Mouse (Mus musculus) limb, embryonic 13.5 days (tissue): ENCODE results near the gene Rab7b. TPM values are rescaled to one million over a fixed set of nuclear protein-coding genes. Genes with fewer than 3 reads are reported as not detected.

Source experiments
- ATAC-seq: fragments of 200-750 bp; cut with Nextera tagmentation; 2 replicates; pipeline ENCODE4 v1.8.0; 2017; ENCODE audit warnings: low read depth, moderate number of reproducible peaks, moderate TSS enrichment; ENCODE audit not compliant: low FRiP score
- H3K27ac ChIP-seq: fragments of 300-500 bp; sonication (generic); 2 replicates; pipeline ENCODE4 v1.5.1; 2015; ENCODE audit warnings: inconsistent platforms, mild to moderate bottlenecking, moderate library complexity
- H3K27me3 ChIP-seq: fragments of 300-500 bp; sonication (generic); 2 replicates; pipeline ENCODE4 v1.6.1; 2015; ENCODE audit warnings: mild to moderate bottlenecking, inconsistent platforms
- H3K36me3 ChIP-seq: fragments of 300-500 bp; sonication (generic); 2 replicates; pipeline ENCODE4 v1.6.1; 2015; ENCODE audit warnings: inconsistent platforms, mild to moderate bottlenecking, moderate library complexity
- H3K4me1 ChIP-seq: fragments of 300-500 bp; sonication (generic); 2 replicates; pipeline ENCODE4 v1.6.1; 2015; ENCODE audit warnings: inconsistent platforms
- H3K4me2 ChIP-seq: fragments of 300-500 bp; sonication (generic); replicated peaks from 2 replicates; pipeline ENCODE4 v1.6.1; 2015; ENCODE audit warnings: inconsistent platforms, mild to moderate bottlenecking, moderate library complexity
- H3K4me3 ChIP-seq: fragments of 300-500 bp; sonication (generic); 2 replicates; pipeline ENCODE4 v1.5.1; 2015; ENCODE audit warnings: moderate library complexity, mild to moderate bottlenecking, inconsistent platforms
- H3K9ac ChIP-seq: fragments of 300-500 bp; sonication (generic); 2 replicates; pipeline ENCODE4 v1.6.1; 2015; ENCODE audit warnings: mild to moderate bottlenecking, inconsistent platforms
- H3K9me3 ChIP-seq: fragments of 300-500 bp; sonication (generic); 2 replicates; pipeline ENCODE4 v1.6.1; 2016; ENCODE audit warnings: inconsistent platforms
- WGBS: fragments of 180-500 bp; shearing (Covaris S2); methylation state at CpG from one replicate; pipeline ENCODE4 v1.1.7; 2015; 5-methylcytosine and 5-hydroxymethylcytosine counted together
- polyA plus RNA-seq: library from polyadenylated mRNA; unstranded; fragments of >200 nt; fragmentation: Nextera tagmentation; extraction: Ambion mirVana; gene quantifications from 2 replicates; pipeline ENCODE4 v1.2.1, GENCODE M21; 2015

Gene Rab7b
- polyA plus RNA-seq, 1 experiment from 2014 or later = 1.9 TPM

DNA sequence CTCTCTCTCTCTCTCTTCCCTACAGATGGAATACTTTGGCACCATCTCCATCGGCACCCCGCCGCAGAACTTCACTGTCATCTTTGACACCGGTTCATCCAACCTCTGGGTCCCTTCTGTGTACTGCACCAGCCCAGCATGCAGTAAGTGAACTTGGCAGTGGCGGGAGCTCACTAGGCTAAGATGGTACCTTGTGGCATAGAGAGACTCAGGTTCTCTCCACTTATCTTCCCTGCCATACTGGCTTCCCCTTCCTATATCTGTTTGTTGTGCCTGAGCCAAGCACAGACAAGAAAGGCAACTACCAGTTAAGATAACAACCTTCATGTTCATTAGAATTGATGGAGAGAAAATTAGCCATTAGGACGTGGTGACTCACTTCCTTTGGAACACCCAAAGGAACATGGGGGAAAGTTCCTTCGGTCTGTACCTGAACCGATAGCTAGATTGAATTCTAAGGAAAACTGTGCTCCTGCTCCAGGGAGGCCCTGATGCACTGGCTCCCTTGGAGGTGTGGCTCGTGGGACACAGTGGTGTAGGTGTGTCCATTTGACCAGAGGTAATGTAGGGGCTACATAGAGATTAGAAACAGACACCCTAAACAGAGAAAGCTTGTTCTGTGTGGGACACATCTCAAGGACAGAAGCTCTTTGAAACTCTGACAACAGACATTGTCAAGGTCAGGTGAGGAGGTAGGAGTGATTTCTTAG is 25.1 kb upstream of the Rab7b start:
- ATAC-seq = no peak
- Histone ChIP-seq H3K4me1 (no peaks in the 10 kb centered on the region), H3K36me3 (no peaks in the 10 kb centered on the region), H3K27me3 (no peaks in the 10 kb centered on the region), H3K9me3 (no peaks in the 10 kb centered on the region), H3K4me2 (no peak overlapping the region), H3K4me3 (no peak overlapping the region), H3K9ac (no peak overlapping the region), H3K27ac (no peak overlapping the region)
- WGBS = 84% methylated on average over 9 of the region's 9 CpGs

DNA sequence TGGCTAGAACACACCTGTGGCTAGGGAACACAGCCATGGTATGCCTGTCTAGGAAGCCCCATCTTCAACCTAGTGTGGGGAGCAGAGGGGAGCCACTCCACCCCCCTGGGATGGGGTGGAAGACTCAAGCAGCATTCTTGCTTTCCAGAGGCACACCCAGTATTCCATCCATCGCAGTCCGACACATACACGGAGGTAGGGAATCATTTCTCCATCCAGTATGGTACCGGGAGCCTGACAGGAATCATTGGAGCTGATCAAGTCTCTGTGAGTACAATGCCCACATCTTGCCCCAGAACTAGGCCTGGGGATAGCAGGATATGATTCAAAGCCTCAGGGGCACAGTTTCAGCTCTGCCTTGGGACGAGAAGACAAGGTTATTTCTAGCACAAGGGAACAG is 24.4 kb upstream of the Rab7b start:
- Histone ChIP-seq H3K4me2 (no peak overlapping the region), H3K4me1 (no peaks in the 10 kb centered on the region), H3K27ac (no peak overlapping the region), H3K36me3 (no peaks in the 10 kb centered on the region), H3K27me3 (no peaks in the 10 kb centered on the region), H3K4me3 (no peak overlapping the region), H3K9me3 (no peaks in the 10 kb centered on the region), H3K9ac (no peak overlapping the region)
- ATAC-seq = no peak
- WGBS = 83% methylated on average over 5 of the region's 5 CpGs

DNA sequence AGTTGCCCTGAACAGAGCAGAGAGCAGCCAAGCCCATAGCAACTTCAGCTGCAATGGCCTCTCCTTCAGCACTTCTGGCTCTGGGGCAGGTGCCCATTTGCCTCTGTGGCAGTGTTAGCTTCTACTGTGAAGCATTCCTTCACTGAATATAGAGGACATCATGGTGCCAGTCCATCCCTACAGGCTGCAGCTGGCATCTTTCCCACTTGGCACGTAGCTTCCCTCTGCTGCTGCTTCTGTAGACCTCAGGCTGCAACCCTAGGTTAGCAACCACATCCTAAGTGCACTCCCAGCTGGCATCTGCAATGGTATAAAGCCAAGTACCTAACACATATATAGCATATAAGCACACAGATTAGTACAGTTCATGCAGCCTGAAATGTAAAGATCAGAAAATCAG is 22.6 kb upstream of the Rab7b start:
- H3K27ac ChIP-seq = no peak overlapping the region
- no peaks in the 10 kb centered on the region for H3K4me1 ChIP-seq
- ATAC-seq = no peak
- no peaks in the 10 kb centered on the region for H3K36me3 ChIP-seq
- 86% methylated on average over 1 of the region's 1 CpGs for WGBS
- H3K9me3 ChIP-seq = no peaks in the 10 kb centered on the region
- H3K4me3 ChIP-seq = no peak overlapping the region
- H3K27me3 ChIP-seq = no peaks in the 10 kb centered on the region
- H3K9ac ChIP-seq = no peak overlapping the region
- no peak overlapping the region for H3K4me2 ChIP-seq

DNA sequence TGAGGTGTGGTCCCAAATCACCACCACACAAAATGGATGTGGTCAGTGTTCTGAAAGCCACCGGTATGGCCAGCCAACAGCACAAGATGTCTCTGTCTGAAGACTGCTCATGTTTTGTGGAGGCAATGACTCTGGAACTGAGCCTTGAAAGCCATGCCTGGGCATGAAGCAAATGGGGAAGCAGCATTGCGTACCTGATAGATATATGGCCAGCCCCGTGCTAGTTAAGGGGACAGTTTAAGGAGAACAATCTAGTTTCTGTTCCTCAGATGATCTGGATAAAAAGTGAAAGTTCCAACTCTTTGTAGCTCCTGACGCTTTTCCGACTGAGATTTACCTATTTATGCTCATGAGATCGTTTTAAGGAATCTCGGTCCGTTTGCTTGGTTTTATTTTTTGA is 17.4 kb upstream of the Rab7b start:
- Histone ChIP-seq H3K9ac (no peak overlapping the region), H3K27ac (no peak overlapping the region), H3K4me2 (no peak overlapping the region), H3K36me3 (no peaks in the 10 kb centered on the region), H3K4me3 (no peak overlapping the region), H3K9me3 (no peaks in the 10 kb centered on the region), H3K4me1 (no peaks in the 10 kb centered on the region), H3K27me3 (no peaks in the 10 kb centered on the region)
- no peak for ATAC-seq
- 86% methylated on average over 8 of the region's 8 CpGs for WGBS

DNA sequence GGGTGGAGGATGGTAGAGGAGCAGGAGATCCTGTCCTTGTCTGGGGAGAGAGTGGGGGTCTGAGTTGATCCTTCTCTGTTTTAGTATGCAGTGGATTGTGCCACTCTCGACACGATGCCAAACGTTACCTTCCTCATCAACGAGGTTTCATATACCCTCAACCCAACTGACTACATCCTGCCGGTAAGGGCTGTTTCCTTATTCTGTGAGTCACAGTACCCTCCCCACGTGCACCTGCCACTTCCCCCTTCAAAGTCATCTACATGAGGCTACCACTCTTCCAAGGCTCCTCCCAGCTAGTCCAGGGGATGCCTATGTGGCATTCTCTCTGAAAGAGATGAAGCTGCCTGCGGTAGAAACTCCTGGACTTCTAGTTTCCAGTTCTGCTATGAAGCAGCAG is 16.1 kb upstream of the Rab7b start:
- Histone ChIP-seq H3K27me3 (no peaks in the 10 kb centered on the region), H3K4me3 (no peak overlapping the region), H3K36me3 (no peaks in the 10 kb centered on the region), H3K27ac (no peak overlapping the region), H3K9ac (no peak overlapping the region), H3K4me1 (no peaks in the 10 kb centered on the region), H3K4me2 (no peak overlapping the region), H3K9me3 (no peaks in the 10 kb centered on the region)
- 85% methylated on average over 7 of the region's 7 CpGs for WGBS
- ATAC-seq = no peak

DNA sequence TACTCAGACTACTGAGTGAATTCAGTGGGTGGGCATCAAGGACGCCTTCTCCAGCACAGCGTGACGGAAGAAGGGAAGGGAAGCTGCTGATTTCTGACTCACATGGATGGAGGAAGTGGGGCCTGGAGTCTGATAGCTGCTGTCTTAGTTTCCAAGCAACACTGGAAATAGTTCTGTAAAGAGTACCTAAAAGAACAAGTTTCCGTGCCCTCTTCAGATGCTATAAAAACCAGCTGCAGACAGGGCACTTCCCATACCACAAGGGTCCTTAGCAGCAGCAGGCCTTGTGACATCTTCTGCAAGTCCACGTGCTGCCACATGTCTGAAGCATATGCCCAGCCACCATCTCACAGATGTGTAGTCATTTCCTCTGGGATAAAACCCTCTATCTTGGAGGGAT is 8.9 kb upstream of the Rab7b start:
- ATAC-seq = no peak
- Histone ChIP-seq H3K4me3 (no peak overlapping the region), H3K9me3 (no peaks in the 10 kb centered on the region), H3K27me3 (no peaks in the 10 kb centered on the region), H3K36me3 (no peaks in the 10 kb centered on the region), H3K4me2 (no peak overlapping the region), H3K27ac (no peak overlapping the region), H3K4me1 (no peaks in the 10 kb centered on the region), H3K9ac (no peak overlapping the region)
- whole genome bisulfite sequencing = 78% methylated on average over 5 of the region's 5 CpGs

DNA sequence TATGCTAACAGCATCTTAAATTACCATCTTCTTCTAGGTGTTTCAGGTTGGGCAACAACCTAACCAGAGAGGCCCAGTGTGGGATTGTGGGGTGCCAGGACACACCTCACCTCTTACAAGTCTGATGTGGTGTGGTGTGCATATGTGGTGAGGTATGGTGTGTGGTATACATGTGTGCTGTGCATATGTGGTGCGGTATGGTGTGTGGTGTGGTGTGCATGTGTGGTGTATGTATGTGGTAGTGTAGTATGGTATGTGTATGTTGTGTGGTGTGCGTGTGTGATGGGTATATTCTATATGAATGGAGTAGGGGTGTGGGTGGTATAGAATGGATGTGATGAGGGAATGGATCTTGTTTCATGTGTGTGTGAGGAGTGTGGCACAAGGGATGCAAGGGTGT is 756 bp upstream of the Rab7b start:
- Histone ChIP-seq H3K9ac (no peak overlapping the region), H3K4me3 (no peak overlapping the region), H3K4me2 (no peak overlapping the region), H3K36me3 (no peaks in the 10 kb centered on the region), H3K27ac (no peak overlapping the region), H3K4me1 (no peaks in the 10 kb centered on the region), H3K9me3 (no peaks in the 10 kb centered on the region), H3K27me3 (no peaks in the 10 kb centered on the region)
- 96% methylated on average over 2 of the region's 2 CpGs for WGBS
- ATAC-seq = no peak

DNA sequence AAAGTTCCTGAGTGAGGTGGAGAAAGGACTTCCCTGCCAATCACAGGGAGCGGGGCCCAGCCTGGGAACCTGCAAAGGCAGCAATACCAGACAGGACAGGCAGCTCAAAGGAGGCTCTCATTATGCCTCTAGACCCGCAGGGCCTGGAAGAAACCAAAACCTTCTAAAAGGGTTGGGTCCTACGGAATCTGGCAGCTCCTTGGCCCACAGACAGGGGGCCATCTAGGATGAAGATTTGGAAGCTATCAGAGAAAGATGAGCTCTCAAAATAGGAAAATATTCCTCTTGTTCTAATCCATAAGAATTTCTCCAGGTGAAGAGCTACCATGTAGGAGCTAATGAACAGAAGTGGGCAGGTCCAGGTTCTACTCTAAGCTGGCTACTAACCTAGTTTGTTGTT is 521 bp downstream of the Rab7b start:
- H3K4me2 ChIP-seq = no peak overlapping the region
- H3K4me1 ChIP-seq = no peaks in the 10 kb centered on the region
- 77% methylated on average over 3 of the region's 3 CpGs for WGBS
- H3K9me3 ChIP-seq = no peaks in the 10 kb centered on the region
- no peak overlapping the region for H3K27ac ChIP-seq
- no peak for ATAC-seq
- H3K36me3 ChIP-seq = no peaks in the 10 kb centered on the region
- no peak overlapping the region for H3K9ac ChIP-seq
- no peaks in the 10 kb centered on the region for H3K27me3 ChIP-seq
- H3K4me3 ChIP-seq = no peak overlapping the region

DNA sequence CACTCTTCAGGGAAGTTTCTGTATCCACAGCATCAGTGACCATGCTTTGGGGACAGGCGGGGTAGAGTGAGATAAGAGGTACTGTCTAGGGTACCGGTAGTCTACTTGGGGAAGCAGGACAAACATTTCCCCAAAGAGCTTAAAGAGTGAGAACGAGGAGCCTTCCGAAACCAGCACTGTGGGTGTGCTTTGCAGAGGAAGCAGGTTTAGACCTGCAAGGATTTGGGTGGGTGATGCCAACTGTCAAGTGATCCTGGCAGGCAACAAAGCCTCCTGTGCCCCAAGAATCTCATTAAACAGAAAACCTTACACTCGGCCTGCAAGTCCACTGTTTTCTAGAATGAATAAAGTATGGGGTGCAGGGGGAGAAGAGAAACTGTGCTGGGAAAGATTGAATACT is 1.4 kb downstream of the Rab7b start:
- Histone ChIP-seq H3K4me3 (no peak overlapping the region), H3K4me2 (no peak overlapping the region), H3K9ac (no peak overlapping the region), H3K27me3 (no peaks in the 10 kb centered on the region), H3K9me3 (no peaks in the 10 kb centered on the region), H3K4me1 (no peaks in the 10 kb centered on the region), H3K27ac (no peak overlapping the region), H3K36me3 (no peaks in the 10 kb centered on the region)
- ATAC-seq = no peak
- WGBS = 77% methylated on average over 5 of the region's 5 CpGs

DNA sequence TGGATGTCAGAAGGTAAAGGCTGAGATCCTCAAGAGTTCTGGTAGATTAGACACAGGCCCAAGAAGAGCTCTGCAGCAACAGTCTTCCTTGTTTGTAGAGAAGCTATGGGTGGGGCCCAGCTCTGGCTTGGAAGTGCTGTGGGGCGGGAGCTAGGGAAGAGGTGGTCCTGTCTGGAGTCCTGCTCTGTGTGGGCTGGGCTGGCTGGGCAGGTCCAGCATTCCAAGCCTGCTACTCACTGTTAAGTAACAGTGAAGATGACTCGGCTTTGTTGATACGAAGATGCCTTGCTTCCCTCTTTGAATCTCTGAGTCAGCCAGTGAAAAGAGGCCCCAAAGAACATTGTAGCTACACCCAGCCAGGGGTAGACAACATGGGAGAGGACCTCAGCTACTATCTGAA is 1.9 kb downstream of the Rab7b start:
- WGBS = 60% methylated on average over 3 of the region's 3 CpGs
- ATAC-seq = no peak
- Histone ChIP-seq H3K4me1 (no peaks in the 10 kb centered on the region), H3K27ac (no peak overlapping the region), H3K27me3 (no peaks in the 10 kb centered on the region), H3K4me3 (no peak overlapping the region), H3K36me3 (no peaks in the 10 kb centered on the region), H3K9me3 (no peaks in the 10 kb centered on the region), H3K9ac (no peak overlapping the region), H3K4me2 (no peak overlapping the region)

DNA sequence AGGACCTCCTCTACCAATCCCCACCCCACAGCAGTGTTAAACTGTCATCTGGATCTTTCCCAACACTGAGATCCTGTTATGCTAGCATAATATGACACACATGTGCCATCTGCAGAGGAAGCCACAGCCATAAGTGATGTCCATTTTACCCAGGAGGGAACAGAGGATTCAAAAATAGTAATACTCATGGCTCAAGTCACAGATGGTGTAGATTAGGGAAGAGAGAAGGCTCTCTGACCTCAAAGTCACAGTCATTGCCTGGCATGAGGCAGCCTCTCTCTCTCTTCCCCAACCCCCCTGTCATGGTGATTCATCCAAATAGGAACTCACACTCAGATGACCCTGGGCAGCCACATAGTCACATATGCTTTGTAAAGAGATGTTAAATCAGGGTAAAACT is 2.9 kb downstream of the Rab7b start:
- H3K9me3 ChIP-seq = no peaks in the 10 kb centered on the region
- H3K9ac ChIP-seq = no peak overlapping the region
- no peaks in the 10 kb centered on the region for H3K36me3 ChIP-seq
- no peak overlapping the region for H3K4me3 ChIP-seq
- H3K27ac ChIP-seq = no peak overlapping the region
- H3K27me3 ChIP-seq = no peaks in the 10 kb centered on the region
- H3K4me1 ChIP-seq = no peaks in the 10 kb centered on the region
- ATAC-seq = no peak
- H3K4me2 ChIP-seq = no peak overlapping the region

DNA sequence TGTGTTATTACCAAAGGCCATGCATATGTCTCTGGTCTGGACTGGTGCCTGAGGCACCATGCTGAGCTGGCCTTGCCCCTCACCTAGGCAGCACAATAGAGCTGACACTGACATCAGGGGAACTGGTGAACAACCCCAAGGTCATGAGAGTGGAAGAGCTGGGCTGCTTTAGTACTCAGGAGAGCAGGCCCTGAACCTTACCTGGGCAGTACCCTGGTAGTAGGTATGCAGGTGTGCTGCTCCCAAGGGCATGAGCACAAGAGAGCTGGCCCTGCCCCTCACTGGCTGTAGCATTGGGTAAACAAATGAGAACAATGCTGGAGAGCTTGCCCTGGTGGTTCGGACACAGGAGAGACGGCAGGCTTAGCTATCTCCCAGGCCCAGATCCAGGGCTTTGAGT is 6.8 kb downstream of the Rab7b start:
- WGBS = 75% methylated on average over 2 of the region's 2 CpGs
- Histone ChIP-seq H3K4me2 (no peak overlapping the region), H3K9ac (no peak overlapping the region), H3K4me1 (no peaks in the 10 kb centered on the region), H3K27me3 (no peaks in the 10 kb centered on the region), H3K27ac (no peak overlapping the region), H3K4me3 (no peak overlapping the region), H3K9me3 (no peaks in the 10 kb centered on the region), H3K36me3 (no peaks in the 10 kb centered on the region)
- ATAC-seq = no peak

DNA sequence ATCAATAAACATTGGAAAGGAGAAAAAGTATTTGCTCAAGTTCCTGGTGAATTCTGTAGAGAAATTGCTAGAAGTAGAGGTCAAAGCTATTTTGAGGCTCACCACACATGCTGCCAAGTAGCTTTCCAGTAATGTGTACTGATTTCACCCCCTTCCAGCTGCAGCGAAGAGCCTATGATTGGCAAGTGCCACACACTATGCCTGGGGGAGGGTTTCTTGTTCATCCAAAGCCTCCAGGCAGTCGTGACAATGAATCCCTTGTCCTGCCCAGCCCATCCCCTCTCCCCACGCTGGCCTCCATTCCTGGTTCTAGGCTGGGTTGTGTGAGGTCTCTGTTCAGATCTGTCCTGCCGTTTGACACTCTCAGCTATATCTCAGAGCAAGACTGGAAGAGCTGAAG is 7.8 kb downstream of the Rab7b start:
- H3K27me3 ChIP-seq = no peaks in the 10 kb centered on the region
- WGBS = 72% methylated on average over 4 of the region's 4 CpGs
- ATAC-seq = no peak

More for the DNA sequence above, 7.8 kb downstream of the Rab7b start:
- Histone ChIP-seq H3K9ac (no peak overlapping the region), H3K4me1 (no peaks in the 10 kb centered on the region), H3K4me3 (no peak overlapping the region), H3K9me3 (no peaks in the 10 kb centered on the region), H3K27ac (no peak overlapping the region), H3K4me2 (no peak overlapping the region), H3K36me3 (no peaks in the 10 kb centered on the region)
